Mouse (Mus musculus): Measurements from ENCODE around the gene Lhb.
A peak's percentile ranks its signal among the peaks of the same experiment; 100 is the strongest.

Lhb gene

GRCm38 (mm10) chr7:45413864-45414739, 6.5 kb upstream of the Lhb start:
- no peak for DNase-seq (ENCODE audit: low read depth, low spot score)

- DNase-seq (ENCODE audit: low read depth, low spot score): no peak
Observed at GRCm38 (mm10) chr7:45414740-45415224, 5.8 kb upstream of the Lhb start.

GRCm38 (mm10) chr7:45415636-45416035, 5.0 kb upstream of the Lhb start:
- DNase-seq (ENCODE audit: low read depth, low spot score): no peak

- DNase-seq (ENCODE audit: low read depth, low spot score): no peak
Observed at GRCm38 (mm10) chr7:45417962-45418492, 2.6 kb upstream of the Lhb start.

GRCm38 (mm10) chr7:45419859-45420614, 583 bp upstream of the Lhb start:
- DNase-seq (ENCODE audit: low read depth, low spot score): no peak

- no peak for DNase-seq (ENCODE audit: low read depth, low spot score)
Observed at GRCm38 (mm10) chr7:45421194-45421593, 574 bp downstream of the Lhb start.

- DNase-seq (ENCODE audit: low read depth, low spot score): no peak
Observed at GRCm38 (mm10) chr7:45426556-45426955, 5.9 kb downstream of the Lhb start.

- DNase-seq (ENCODE audit: low read depth, low spot score): no peak
Observed at GRCm38 (mm10) chr7:45433835-45434202, 13.2 kb downstream of the Lhb start.

GRCm38 (mm10) chr7:45434203-45435015, 13.8 kb downstream of the Lhb start, which contains the start of gene Gys1:
Gene Gys1, plus strand, starts transcription at chr7:45434844.
- DNase-seq (ENCODE audit: low read depth, low spot score): peak; percentile 100

GRCm38 (mm10) chr7:45435038-45435437, 14.4 kb downstream of the Lhb start:
- DNase-seq (ENCODE audit: low read depth, low spot score): no peak

GRCm38 (mm10) chr7:45436444-45436843, 15.8 kb downstream of the Lhb start:
- no peak for DNase-seq (ENCODE audit: low read depth, low spot score)

GRCm38 (mm10) chr7:45437046-45437445, 16.4 kb downstream of the Lhb start:
- no peak for DNase-seq (ENCODE audit: low read depth, low spot score)

GRCm38 (mm10) chr7:45437521-45438276, 17.1 kb downstream of the Lhb start, which contains the start of gene Ruvbl2:
Gene Ruvbl2, minus strand, starts transcription at chr7:45438096.
- DNase-seq (ENCODE audit: low read depth, low spot score): no peak

GRCm38 (mm10) chr7:45443526-45444420, 23.2 kb downstream of the Lhb start:
- no peak for DNase-seq (ENCODE audit: low read depth, low spot score)

- DNase-seq (ENCODE audit: low read depth, low spot score): no peak
Observed at GRCm38 (mm10) chr7:45446589-45446988, 26.0 kb downstream of the Lhb start.

GRCm38 (mm10) chr7:45447325-45447990, 26.8 kb downstream of the Lhb start:
- no peak for DNase-seq (ENCODE audit: low read depth, low spot score)

- no peak for DNase-seq (ENCODE audit: low read depth, low spot score)
Observed at GRCm38 (mm10) chr7:45449974-45450373, 29.4 kb downstream of the Lhb start.

- peak; percentile 83 for DNase-seq (ENCODE audit: low read depth, low spot score)
Observed at GRCm38 (mm10) chr7:45451344-45451982, 30.8 kb downstream of the Lhb start.

GRCm38 (mm10) chr7:45454971-45455370, 34.4 kb downstream of the Lhb start:
- no peak for DNase-seq (ENCODE audit: low read depth, low spot score)

Measured in forelimb bud, embryonic 11.5 days (tissue).